Mouse (Mus musculus) embryonic fibroblast, embryonic 13.5 days (primary cell): Measurements from ENCODE around the gene Rbfox3.

Source experiments
- CTCF ChIP-seq: IDR thresholded peaks from 2 replicates; pipeline ENCODE4 v1.5.1; 2011; ENCODE audit warnings: mild to moderate bottlenecking, control low read depth, low read length, moderate library complexity, borderline replicate concordance; ENCODE audit not compliant: insufficient read depth
- POLR2A ChIP-seq: IDR thresholded peaks from 2 replicates; pipeline ENCODE4 v1.6.1; 2011; ENCODE audit warnings: low read depth, mild to moderate bottlenecking, control low read depth, low read length, moderate library complexity

DNA sequence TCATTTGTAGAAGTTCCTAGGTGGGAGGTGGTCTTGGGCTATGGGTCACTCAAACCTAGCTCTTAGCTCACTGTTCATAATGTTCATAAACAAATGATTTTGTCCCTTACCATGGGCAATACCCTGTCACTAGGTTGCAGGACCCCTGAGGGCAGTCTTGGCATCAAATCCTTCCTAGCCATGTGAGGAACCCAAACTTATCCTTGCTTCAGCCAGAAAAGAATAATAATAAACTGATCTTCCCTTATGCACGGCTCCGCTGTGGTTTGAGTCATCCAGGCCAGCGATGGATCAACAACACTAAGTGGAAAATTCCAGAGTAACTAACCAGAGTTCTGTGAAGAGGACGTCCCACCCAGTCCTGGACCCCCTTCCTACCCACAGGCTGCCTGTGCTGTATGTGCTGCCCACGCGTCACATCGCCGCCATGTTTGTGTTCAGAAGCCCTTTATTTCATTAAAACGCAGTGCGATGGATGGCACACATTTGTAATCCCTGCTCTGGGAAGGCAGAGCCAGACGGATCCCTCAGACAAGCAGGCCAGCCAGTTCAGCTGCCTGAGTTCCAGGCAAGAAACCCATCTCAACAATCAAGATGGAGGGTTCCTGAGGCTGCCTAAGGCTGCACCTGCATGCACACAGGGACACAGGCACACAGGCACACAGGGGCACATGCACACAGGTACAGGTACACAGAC lies 25.0 kb downstream of the Rbfox3 start:
- TF ChIP-seq POLR2A (no peak), CTCF (no peak)
